Mouse (Mus musculus): ENCODE measurements around the gene Pyy. TPM values are rescaled to one million over a fixed set of nuclear protein-coding genes. Genes with fewer than 3 reads are reported as not detected.

The Pyy gene
- polyA plus RNA-seq (2015; fragmentation: Nextera tagmentation; extraction: Ambion mirVana), result 0.29 and 0.71 TPM in 2 replicates

GRCm38 (mm10) chr11:102107732-102108131 is at the start of gene Pyy:
TSS of gene Pyy (minus strand) at chr11:102107832.
- Histone ChIP-seq H3K27me3 (peaks cover 96% of the 10 kb centered on the region), H3K9me3 (replicated peaks) (no peaks in the 10 kb centered on the region), H3K27ac (replicated peaks) (no peak within 1 kb of the TSS), H3K4me1 (replicated peaks) (peaks cover 9% of the 10 kb centered on the region), H3K9ac (no peak within 1 kb of the TSS), H3K4me2 (no peak within 1 kb of the TSS), H3K36me3 (replicated peaks) (no peaks in the 10 kb centered on the region), H3K4me3 (replicated peaks) (no peak within 1 kb of the TSS)
- 20% methylated on average over 9 of the region's 9 CpGs for WGBS (ENCODE audit: insufficient replicate concordance)
- ATAC-seq (ENCODE audit: insufficient read depth), result no peak

- H3K9me3 ChIP-seq (replicated peaks), result no peaks in the 10 kb centered on the region
- H3K36me3 ChIP-seq (replicated peaks), result peaks cover 30% of the 10 kb centered on the region
- no peaks in the 10 kb centered on the region for H3K27me3 ChIP-seq
- ATAC-seq (ENCODE audit: insufficient read depth), result no peak
- H3K4me3 ChIP-seq (replicated peaks), result no peak overlapping the region
- 4% methylated on average over 1 of the region's 1 CpGs for WGBS (ENCODE audit: insufficient replicate concordance)
- no peak overlapping the region for H3K27ac ChIP-seq (replicated peaks)
- H3K4me1 ChIP-seq (replicated peaks), result peaks cover 22% of the 10 kb centered on the region
- H3K9ac ChIP-seq, result no peak overlapping the region
- H3K4me2 ChIP-seq, result peak overlapping the region; percentile 87
Observed at GRCm38 (mm10) chr11:102156786-102157089, 49.1 kb upstream of the Pyy start.

- Histone ChIP-seq H3K4me2 (peak within 1 kb of the TSS; percentile 87), H3K36me3 (replicated peaks) (peaks cover 28% of the 10 kb centered on the region), H3K4me3 (replicated peaks) (peak within 1 kb of the TSS; percentile 76), H3K27ac (replicated peaks) (peak within 1 kb of the TSS; percentile 73), H3K9ac (peak within 1 kb of the TSS; percentile 73), H3K9me3 (replicated peaks) (no peaks in the 10 kb centered on the region), H3K4me1 (replicated peaks) (peaks cover 22% of the 10 kb centered on the region), H3K27me3 (no peaks in the 10 kb centered on the region)
- peak; percentile 79 for ATAC-seq (ENCODE audit: insufficient read depth)
- under 1% methylated on average over 37 of the region's 37 CpGs for WGBS (ENCODE audit: insufficient replicate concordance)
Observed at GRCm38 (mm10) chr11:102156039-102156785, 48.6 kb upstream of the Pyy start, which contains the start of gene Tmem101. TSS of gene Tmem101 (minus strand) at chr11:102156404.

- WGBS (ENCODE audit: insufficient replicate concordance), result 21% methylated on average over 34 of the region's 34 CpGs
- Histone ChIP-seq H3K4me2 (peak overlapping the region; percentile 83), H3K4me3 (replicated peaks) (peak overlapping the region; percentile 64), H3K4me1 (replicated peaks) (peaks cover 42% of the 10 kb centered on the region), H3K9ac (no peak overlapping the region), H3K27ac (replicated peaks) (no peak overlapping the region), H3K36me3 (replicated peaks) (peaks cover 18% of the 10 kb centered on the region), H3K9me3 (replicated peaks) (no peaks in the 10 kb centered on the region), H3K27me3 (peaks cover 70% of the 10 kb centered on the region)
- ATAC-seq (ENCODE audit: insufficient read depth), result no peak
Observed at GRCm38 (mm10) chr11:102147213-102147989, 39.8 kb upstream of the Pyy start.

- H3K27ac ChIP-seq (replicated peaks), result peak overlapping the region; percentile 48; the same call in 1 of the 2 replicates
- no peak for ATAC-seq (ENCODE audit: insufficient read depth)
- H3K27me3 ChIP-seq, result peaks cover 72% of the 10 kb centered on the region
- 7% methylated on average over 17 of the region's 17 CpGs for WGBS (ENCODE audit: insufficient replicate concordance)
- H3K9ac ChIP-seq, result peak overlapping the region; percentile 53
- 0 out of 2 replicates have a peak, but pooled peaks cover 11% of the 10 kb centered on the region for H3K36me3 ChIP-seq (replicated peaks)
- peaks cover 40% of the 10 kb centered on the region for H3K4me1 ChIP-seq (replicated peaks)
- H3K4me3 ChIP-seq (replicated peaks), result peak overlapping the region; percentile 64
- no peaks in the 10 kb centered on the region for H3K9me3 ChIP-seq (replicated peaks)
- peak overlapping the region; percentile 83 for H3K4me2 ChIP-seq
Observed at GRCm38 (mm10) chr11:102146531-102146930, 38.9 kb upstream of the Pyy start.

GRCm38 (mm10) chr11:102146005-102146404 is 38.4 kb upstream of the Pyy start:
- H3K4me1 ChIP-seq (replicated peaks), result peaks cover 40% of the 10 kb centered on the region
- H3K9ac ChIP-seq, result peak overlapping the region; percentile 53
- H3K9me3 ChIP-seq (replicated peaks), result no peaks in the 10 kb centered on the region
- ATAC-seq (ENCODE audit: insufficient read depth), result peak; percentile 49
- H3K4me3 ChIP-seq (replicated peaks), result peak overlapping the region; percentile 64
- H3K36me3 ChIP-seq (replicated peaks), result 0 out of 2 replicates have a peak, but pooled peaks cover 11% of the 10 kb centered on the region
- peaks cover 72% of the 10 kb centered on the region for H3K27me3 ChIP-seq
- H3K27ac ChIP-seq (replicated peaks), result peak overlapping the region; percentile 64; the same call in 1 of the 2 replicates
- 2% methylated on average over 16 of the region's 16 CpGs for WGBS (ENCODE audit: insufficient replicate concordance)
- H3K4me2 ChIP-seq, result peak overlapping the region; percentile 83

GRCm38 (mm10) chr11:102145471-102146001 is 37.9 kb upstream of the Pyy start, which contains the start of gene Nags:
TSS of gene Nags (plus strand) at chr11:102145513.
- Histone ChIP-seq H3K9me3 (replicated peaks) (no peaks in the 10 kb centered on the region), H3K9ac (peak within 1 kb of the TSS; percentile 53), H3K27me3 (peaks cover 72% of the 10 kb centered on the region), H3K4me2 (peak within 1 kb of the TSS; percentile 83), H3K36me3 (replicated peaks) (0 out of 2 replicates have a peak, but pooled peaks cover 7% of the 10 kb centered on the region), H3K4me3 (replicated peaks) (peak within 1 kb of the TSS; percentile 64), H3K27ac (replicated peaks) (peak within 1 kb of the TSS; percentile 64), H3K4me1 (replicated peaks) (peaks cover 40% of the 10 kb centered on the region)
- 2% methylated on average over 50 of the region's 50 CpGs for WGBS (ENCODE audit: insufficient replicate concordance)
- peak; percentile 5 for ATAC-seq (ENCODE audit: insufficient read depth)

- Histone ChIP-seq H3K4me1 (replicated peaks) (peaks cover 40% of the 10 kb centered on the region), H3K27ac (replicated peaks) (peak overlapping the region; percentile 64), H3K36me3 (replicated peaks) (0 out of 2 replicates have a peak, but pooled peaks cover 4% of the 10 kb centered on the region), H3K4me3 (replicated peaks) (peak overlapping the region; percentile 64), H3K27me3 (peaks cover 72% of the 10 kb centered on the region), H3K9me3 (replicated peaks) (no peaks in the 10 kb centered on the region), H3K9ac (no peak overlapping the region), H3K4me2 (peak overlapping the region; percentile 83)
- peak; percentile 66 for ATAC-seq (ENCODE audit: insufficient read depth)
- WGBS (ENCODE audit: insufficient replicate concordance), result 21% methylated on average over 13 of the region's 13 CpGs
Observed at GRCm38 (mm10) chr11:102144957-102145470, 37.4 kb upstream of the Pyy start.

- H3K9ac ChIP-seq, result no peak overlapping the region
- H3K4me1 ChIP-seq (replicated peaks), result peaks cover 35% of the 10 kb centered on the region
- ATAC-seq (ENCODE audit: insufficient read depth), result peak; percentile 53
- H3K27me3 ChIP-seq, result peaks cover 61% of the 10 kb centered on the region
- H3K4me3 ChIP-seq (replicated peaks), result 0 out of 2 replicates have a peak overlapping the region, but pooled peaks have one; percentile 10
- H3K27ac ChIP-seq (replicated peaks), result peak overlapping the region; percentile 67
- H3K9me3 ChIP-seq (replicated peaks), result no peaks in the 10 kb centered on the region
- WGBS (ENCODE audit: insufficient replicate concordance), result 45% methylated on average over 7 of the region's 7 CpGs
- no peaks in the 10 kb centered on the region for H3K36me3 ChIP-seq (replicated peaks)
- peak overlapping the region; percentile 27; the same call in 1 of the 2 replicates for H3K4me2 ChIP-seq
Observed at GRCm38 (mm10) chr11:102142355-102142754, 34.7 kb upstream of the Pyy start.

- Histone ChIP-seq H3K27ac (replicated peaks) (no peak overlapping the region), H3K4me2 (no peak overlapping the region), H3K9ac (no peak overlapping the region), H3K4me1 (replicated peaks) (peaks cover 16% of the 10 kb centered on the region), H3K9me3 (replicated peaks) (no peaks in the 10 kb centered on the region), H3K36me3 (replicated peaks) (no peaks in the 10 kb centered on the region), H3K27me3 (peaks cover 58% of the 10 kb centered on the region), H3K4me3 (replicated peaks) (no peak overlapping the region)
- under 1% methylated on average over 5 of the region's 5 CpGs for WGBS (ENCODE audit: insufficient replicate concordance)
- no peak for ATAC-seq (ENCODE audit: insufficient read depth)
Observed at GRCm38 (mm10) chr11:102140508-102140907, 32.9 kb upstream of the Pyy start.

Measured in liver, embryonic 15.5 days (tissue).